Mouse (Mus musculus): ENCODE data around the gene Nthl1. TPM values are rescaled to one million over a fixed set of nuclear protein-coding genes. Genes with fewer than 3 reads are reported as not detected.
A peak's percentile ranks its signal among the peaks of the same experiment; 100 is the strongest.

The Nthl1 gene
- total RNA-seq, 2 experiments from 2014 or later: 4.6 to 14.1 TPM

- peak; percentile 90 for ATAC-seq (replicated peaks; ENCODE audit: low FRiP score, low TSS enrichment, poor library complexity, severe bottlenecking)
Observed at GRCm38 (mm10) chr17:24617561-24618194, 14.8 kb upstream of the Nthl1 start.

DNA sequence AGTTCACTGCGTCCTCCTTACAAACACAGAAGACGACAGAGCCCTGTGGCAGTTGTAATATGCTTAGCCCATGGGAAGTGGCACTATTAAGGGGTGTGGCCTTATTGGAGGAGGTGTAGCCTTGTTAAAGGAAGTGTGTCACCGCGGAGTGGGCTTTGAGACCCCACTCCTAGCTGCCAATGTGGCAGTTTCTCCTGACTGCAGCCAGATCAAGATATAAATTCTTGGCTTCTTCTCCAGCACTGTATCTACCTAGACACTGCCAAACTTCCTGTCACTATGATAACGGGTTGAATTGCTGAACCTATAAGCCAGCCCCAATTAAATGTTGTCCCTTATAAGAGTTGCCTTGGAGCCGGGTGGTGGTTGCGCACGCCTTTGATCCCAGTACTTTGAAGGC, 7.0 kb upstream of the Nthl1 start:
- no peak for ATAC-seq (replicated peaks; ENCODE audit: low FRiP score, low TSS enrichment, poor library complexity, severe bottlenecking)

- peak; percentile 66 for ATAC-seq (replicated peaks; ENCODE audit: low FRiP score, low TSS enrichment, poor library complexity, severe bottlenecking)
Observed at GRCm38 (mm10) chr17:24628646-24629045, 3.8 kb upstream of the Nthl1 start.

DNA sequence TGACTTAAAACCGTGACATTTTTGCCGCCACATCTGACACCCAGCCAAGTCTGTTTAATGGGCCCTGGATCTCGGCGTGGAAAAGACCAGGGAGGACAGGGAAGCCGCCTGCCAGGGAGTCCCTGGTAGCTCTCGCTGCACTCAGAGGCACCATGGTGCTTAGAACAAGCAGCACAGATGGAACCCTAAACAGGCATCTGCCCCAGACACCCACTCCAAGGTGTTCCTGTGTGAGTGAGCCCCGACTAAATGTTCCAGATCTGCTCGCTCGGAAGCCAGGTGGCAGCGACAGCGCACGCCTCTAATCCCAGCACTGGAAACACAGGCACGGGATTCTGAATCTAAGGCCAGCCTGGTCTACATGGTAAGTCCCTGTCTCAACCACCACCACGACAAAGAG, 2.4 kb upstream of the Nthl1 start:
- no peak for ATAC-seq (replicated peaks; ENCODE audit: low FRiP score, low TSS enrichment, poor library complexity, severe bottlenecking)

GRCm38 (mm10) chr17:24632813-24633449, 451 bp downstream of the Nthl1 start:
- ATAC-seq (replicated peaks; ENCODE audit: low FRiP score, low TSS enrichment, poor library complexity, severe bottlenecking): peak; percentile 38; the same call in 1 of the 2 replicates

DNA sequence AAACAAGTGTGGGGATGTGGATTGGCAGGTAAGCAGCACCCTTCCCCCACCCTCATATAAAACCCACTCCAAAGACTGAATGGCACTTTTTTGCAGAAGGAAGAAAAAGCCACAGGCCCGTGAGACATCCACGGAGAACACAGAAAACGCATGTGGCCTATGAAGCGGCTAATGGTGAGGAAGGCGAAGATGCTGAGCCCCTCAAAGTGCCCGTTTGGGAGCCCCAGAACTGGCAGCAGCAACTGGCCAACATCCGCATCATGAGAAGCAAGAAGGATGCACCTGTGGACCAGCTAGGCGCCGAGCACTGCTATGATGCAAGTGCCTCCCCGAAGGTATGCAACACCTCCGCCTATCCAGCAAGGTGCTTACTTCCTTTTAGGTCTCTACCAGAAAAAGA, 1.4 kb downstream of the Nthl1 start:
- ATAC-seq (replicated peaks; ENCODE audit: low FRiP score, low TSS enrichment, poor library complexity, severe bottlenecking): no peak

DNA sequence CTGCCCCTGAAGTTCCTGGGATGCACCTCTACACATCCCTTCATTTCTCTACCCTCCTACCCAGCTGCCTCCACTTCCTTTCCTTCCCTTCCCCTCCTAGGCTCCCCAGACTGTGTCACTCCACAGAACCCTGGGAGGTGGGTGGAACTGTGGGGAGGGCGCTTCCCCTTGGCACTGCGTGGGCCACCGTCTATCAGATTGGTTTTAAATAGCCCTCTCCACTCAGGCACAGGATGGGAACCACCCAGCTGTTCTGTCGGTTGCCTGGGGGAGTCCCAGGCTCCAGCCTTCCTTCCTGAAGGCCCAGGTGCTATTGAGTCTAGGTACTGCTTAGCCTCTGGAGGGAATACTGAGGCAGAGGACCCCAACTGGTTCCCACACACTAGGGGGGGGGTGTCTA, 2.5 kb downstream of the Nthl1 start:
- no peak for ATAC-seq (replicated peaks; ENCODE audit: low FRiP score, low TSS enrichment, poor library complexity, severe bottlenecking)

DNA sequence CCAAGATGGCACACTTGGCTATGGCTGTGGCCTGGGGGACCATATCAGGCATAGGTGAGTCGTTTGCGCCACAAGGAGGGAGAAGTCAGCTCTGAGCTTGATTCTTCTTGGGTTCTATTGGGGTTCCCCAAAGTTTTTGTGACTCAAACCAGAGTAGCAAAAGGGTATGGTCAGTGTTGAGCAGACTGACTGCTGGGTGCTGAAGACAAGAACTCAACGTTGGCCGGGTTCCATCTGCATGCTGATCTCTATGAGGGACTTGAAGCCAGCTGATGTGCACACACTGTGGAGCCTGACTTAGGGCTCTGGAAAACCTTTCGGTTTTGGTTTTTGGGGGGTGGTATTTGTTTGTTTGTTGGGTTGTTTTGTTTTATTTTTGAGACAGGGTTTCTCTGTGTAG, 3.2 kb downstream of the Nthl1 start:
- ATAC-seq (replicated peaks; ENCODE audit: low FRiP score, low TSS enrichment, poor library complexity, severe bottlenecking): no peak

GRCm38 (mm10) chr17:24636781-24637481, 4.5 kb downstream of the Nthl1 start:
- ATAC-seq (replicated peaks; ENCODE audit: low FRiP score, low TSS enrichment, poor library complexity, severe bottlenecking): no peak

- ATAC-seq (replicated peaks; ENCODE audit: low FRiP score, low TSS enrichment, poor library complexity, severe bottlenecking): no peak
Observed at GRCm38 (mm10) chr17:24638214-24638613, 5.7 kb downstream of the Nthl1 start.

DNA sequence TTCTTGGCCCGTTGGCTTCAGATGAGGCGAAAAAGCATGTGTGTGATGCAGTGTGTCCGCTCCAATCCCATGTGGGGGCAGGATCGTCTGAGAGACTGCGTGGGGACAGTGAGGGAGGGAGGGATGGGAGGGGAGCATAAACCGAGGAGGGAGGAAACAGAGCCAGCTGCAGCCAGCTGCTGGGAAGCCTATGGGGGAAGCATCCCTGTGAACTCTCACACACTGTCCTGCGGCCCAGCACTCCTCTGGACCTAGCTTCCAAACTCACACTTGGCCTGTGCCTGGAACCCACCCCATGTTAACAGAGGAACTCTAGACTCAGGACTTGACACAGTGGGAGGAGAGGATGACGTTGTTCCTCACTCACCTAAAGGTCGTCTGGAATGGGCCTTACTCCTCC, 6.4 kb downstream of the Nthl1 start:
- ATAC-seq (replicated peaks; ENCODE audit: low FRiP score, low TSS enrichment, poor library complexity, severe bottlenecking): no peak

DNA sequence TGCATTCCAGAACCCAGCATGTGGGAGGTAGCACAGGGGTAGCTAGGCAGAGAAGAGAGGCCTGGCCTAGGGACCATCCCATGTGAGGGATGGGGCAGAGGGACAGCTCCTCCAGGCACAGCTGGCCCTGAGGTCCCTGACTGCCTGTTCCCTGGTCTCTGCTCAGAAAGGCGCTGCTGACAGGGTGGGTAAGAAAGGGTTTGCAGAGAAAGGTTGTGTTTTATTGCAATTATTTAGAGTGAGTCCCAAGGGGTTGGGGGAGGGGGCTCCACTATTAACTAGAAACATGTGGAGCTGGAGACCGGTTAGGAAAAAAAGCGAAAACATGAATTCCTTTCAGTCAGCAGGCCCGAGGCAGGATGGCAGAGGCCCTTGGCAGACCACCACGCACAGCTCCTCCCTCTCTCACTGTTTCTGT, 7.1 kb downstream of the Nthl1 start:
- no peak for ATAC-seq (replicated peaks; ENCODE audit: low FRiP score, low TSS enrichment, poor library complexity, severe bottlenecking)

GRCm38 (mm10) chr17:24640119-24640518, 7.6 kb downstream of the Nthl1 start:
- no peak for ATAC-seq (replicated peaks; ENCODE audit: low FRiP score, low TSS enrichment, poor library complexity, severe bottlenecking)

- ATAC-seq (replicated peaks; ENCODE audit: low FRiP score, low TSS enrichment, poor library complexity, severe bottlenecking): no peak
Observed at GRCm38 (mm10) chr17:24640581-24640980, 8.1 kb downstream of the Nthl1 start.

DNA sequence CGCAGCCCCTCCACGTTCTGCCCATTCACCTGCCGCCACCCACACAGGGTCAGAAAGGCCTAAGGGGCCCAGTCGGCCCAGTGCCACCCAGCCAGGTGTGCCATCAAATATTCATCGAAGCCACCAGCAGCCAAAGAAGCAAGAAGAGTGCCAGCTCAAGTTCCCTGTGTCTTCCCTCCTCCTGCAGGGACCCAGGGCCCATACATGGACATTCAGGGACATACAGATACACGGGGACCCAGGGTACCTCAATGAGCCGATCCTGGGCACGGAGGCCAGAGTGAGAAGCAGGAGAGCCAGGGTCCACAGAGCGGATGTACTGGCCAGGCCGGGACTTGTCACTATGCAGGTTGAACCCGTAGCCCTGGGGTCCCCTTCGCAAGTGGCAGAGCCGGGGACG, 9.5 kb downstream of the Nthl1 start:
- ATAC-seq (replicated peaks; ENCODE audit: low FRiP score, low TSS enrichment, poor library complexity, severe bottlenecking): no peak

DNA sequence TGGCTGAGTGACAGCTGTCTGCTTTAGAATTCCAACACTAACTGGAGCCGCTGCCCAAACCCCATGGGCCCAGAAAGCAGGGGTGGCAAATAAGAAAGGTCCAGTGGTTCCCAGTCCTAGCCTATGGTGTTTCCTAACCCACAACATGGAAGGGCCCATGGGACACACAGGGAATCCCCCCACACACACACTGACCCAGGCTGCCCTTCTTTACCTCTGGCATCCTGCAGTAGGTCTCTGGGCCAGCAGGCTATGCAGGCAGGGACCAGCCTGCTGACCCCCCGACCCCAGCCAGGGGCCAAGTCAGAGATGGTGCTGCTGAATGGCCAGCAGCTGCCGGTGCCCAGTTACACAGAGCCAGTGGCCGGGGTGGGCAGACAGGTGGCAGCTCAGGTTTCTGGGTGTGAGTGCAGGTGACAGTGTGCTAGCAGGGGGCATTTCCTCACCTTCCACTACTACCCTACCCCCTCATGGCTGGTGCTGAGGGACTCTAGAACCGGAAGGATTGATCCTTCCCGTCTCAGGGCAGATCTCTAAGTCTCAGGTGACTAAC, 10.4 kb downstream of the Nthl1 start:
- no peak for ATAC-seq (replicated peaks; ENCODE audit: low FRiP score, low TSS enrichment, poor library complexity, severe bottlenecking)

- no peak for ATAC-seq (replicated peaks; ENCODE audit: low FRiP score, low TSS enrichment, poor library complexity, severe bottlenecking)
Observed at GRCm38 (mm10) chr17:24644030-24644715, 11.7 kb downstream of the Nthl1 start.

DNA sequence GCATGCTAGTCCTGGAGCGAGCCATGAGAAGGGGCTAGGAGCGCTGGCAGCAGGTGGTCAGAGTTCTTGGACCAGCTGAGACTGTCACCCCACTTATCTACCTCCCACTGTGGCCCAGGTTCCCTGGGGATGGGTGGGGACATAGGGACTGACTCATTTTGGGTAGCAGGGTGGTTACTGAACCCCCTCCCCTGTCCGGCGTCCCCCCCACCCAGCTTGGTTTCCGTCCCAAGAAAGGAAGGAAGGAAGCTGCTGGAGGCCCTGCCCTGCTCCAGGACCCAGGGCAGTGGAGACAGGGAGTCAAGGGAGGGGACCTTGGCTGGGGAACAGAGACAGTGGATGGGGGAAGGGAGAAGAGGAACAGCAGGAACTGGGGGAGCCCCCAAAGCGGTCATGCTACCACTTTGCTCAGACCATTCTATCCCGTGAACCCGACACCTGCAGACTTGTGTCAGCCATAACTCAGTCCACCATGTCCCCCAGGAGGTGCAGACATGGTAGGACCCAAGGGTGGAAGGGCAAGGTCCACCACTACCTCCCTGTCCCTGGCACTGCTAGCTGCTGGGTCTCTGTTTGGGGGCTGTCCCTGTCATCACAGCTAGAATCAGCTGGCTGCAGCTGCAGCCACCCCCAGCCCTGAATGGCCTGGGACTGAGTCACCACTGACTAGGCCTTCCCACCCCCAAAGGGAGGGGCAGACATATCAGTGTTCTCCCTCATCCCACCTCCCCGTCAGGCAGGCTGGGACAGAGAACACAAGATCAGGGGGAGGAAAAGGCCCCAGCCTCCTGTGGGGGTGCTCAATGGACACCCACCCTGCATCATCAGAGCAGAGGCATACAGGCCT, 12.6 kb downstream of the Nthl1 start:
- no peak for ATAC-seq (replicated peaks; ENCODE audit: low FRiP score, low TSS enrichment, poor library complexity, severe bottlenecking)

- ATAC-seq (replicated peaks; ENCODE audit: low FRiP score, low TSS enrichment, poor library complexity, severe bottlenecking): no peak
Observed at GRCm38 (mm10) chr17:24645916-24646315, 13.4 kb downstream of the Nthl1 start.

Data from megakaryocyte-erythroid progenitor cell, adult 5-6 weeks (primary cell).